Comparison of ENCODE assay signal across 9 mouse cellular contexts in the genomic region with DNA sequence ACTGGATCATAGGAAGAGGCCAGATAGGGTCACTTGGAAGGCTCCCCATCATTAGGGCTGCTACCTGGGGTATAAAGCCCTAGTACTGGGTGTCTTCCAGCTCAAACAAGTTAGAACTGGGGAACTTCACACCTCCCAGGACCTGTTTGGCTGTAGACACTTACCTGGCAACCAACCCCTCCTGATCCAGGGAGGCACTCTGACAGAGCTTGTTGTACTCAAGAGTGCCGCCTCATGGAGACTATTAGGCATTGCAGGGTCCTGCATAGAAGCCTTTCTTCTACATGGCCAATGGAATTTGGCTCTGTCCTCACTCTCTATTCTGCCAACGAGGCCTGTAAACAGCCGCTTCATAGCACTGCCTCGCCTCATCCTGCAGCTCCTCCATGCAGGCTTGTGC. TPM values are rescaled to one million over a fixed set of nuclear protein-coding genes. Genes with fewer than 3 reads are reported as not detected.
A peak's percentile ranks its signal among the peaks of the same experiment; 100 is the strongest.
DNase-seq lines count a peak whose midpoint lies in the region; ATAC-seq and TF ChIP-seq lines count a peak whose summit lies in the region.
"Had no signal": no experiment of that assay in that cellular context is flagged by ENCODE, and none has a peak within 500 bp of the region (broad histone marks: within the 10 kb centered on the region; RNA-seq: fewer than 3 reads in every experiment).

No protein-coding gene starts in this region.

- H3K36me3 ChIP-seq in forebrain, embryonic 10.5 days (replicated peaks): peaks cover 4% of the 10 kb centered on the region; the same call in 1 of the 2 replicates
- no peaks in the 10 kb centered on the region for H3K36me3 ChIP-seq in forebrain, embryonic 11.5 days (ENCODE audit: control insufficient read depth, insufficient read depth, low read length)

- no peaks in the 10 kb centered on the region for H3K9me3 ChIP-seq in forebrain, embryonic 10.5 days
- no peaks in the 10 kb centered on the region for H3K9me3 ChIP-seq in forebrain, embryonic 11.5 days (ENCODE audit: control insufficient read depth, low read length)
- H3K9me3 ChIP-seq: megakaryocyte, embryonic 14.5 days had no signal

- DNase-seq in forebrain, embryonic 10.5 days (ENCODE audit: extremely low spot score, low spot score): peak; percentile 26
- DNase-seq in forebrain, embryonic 11.5 days (ENCODE audit: low spot score): no peak
- peak; percentile 31 to 43 for DNase-seq in right cerebral cortex, adult 2 months (ENCODE audit: low spot score in 2 of 2)
- DNase-seq in right cerebral cortex, postnatal 36 days (ENCODE audit: low spot score in 2 of 2): no peak
- peak; percentile 38 for DNase-seq in induced T-regulatory cell, adult 2 months (ENCODE audit: low read depth)

- H3K4me3 ChIP-seq in forebrain, embryonic 10.5 days: no peak overlapping the region
- no peak overlapping the region for H3K4me3 ChIP-seq in forebrain, embryonic 11.5 days (ENCODE audit: low read depth, low read length)
- H3K4me3 ChIP-seq in cortical plate, adult 2 months (ENCODE audit: insufficient read depth, low read length): no peak overlapping the region
- H3K4me3 ChIP-seq: megakaryocyte, embryonic 14.5 days had no signal

- H3K9ac ChIP-seq in forebrain, embryonic 11.5 days (ENCODE audit: low read length): no peak overlapping the region

- TF ChIP-seq CTCF in cortical plate, adult 2 months (IDR thresholded peaks at IDR 0.05; ENCODE audit: extremely low read depth, insufficient read depth, low read length): peak; percentile 55

- WGBS in forebrain, embryonic 10.5 days: 24% methylated on average over 4 of the region's 4 CpGs
- 26% methylated on average over 4 of the region's 4 CpGs for WGBS in forebrain, embryonic 11.5 days

- no peak for TF ChIP-seq POLR2A in cortical plate, adult 2 months (IDR thresholded peaks at IDR 0.05; ENCODE audit: extremely low read depth, insufficient read depth, low read length)

- no peak overlapping the region for H3K4me2 ChIP-seq in forebrain, embryonic 11.5 days (ENCODE audit: low read depth, low read length, severe bottlenecking)

- H3K27ac ChIP-seq in forebrain, embryonic 10.5 days: no peak overlapping the region
- H3K27ac ChIP-seq in forebrain, embryonic 11.5 days (ENCODE audit: low read depth, low read length): no peak overlapping the region
- no peak overlapping the region for H3K27ac ChIP-seq in cortical plate, adult 2 months (ENCODE audit: insufficient read depth, low read length)

- no peaks in the 10 kb centered on the region for H3K27me3 ChIP-seq in forebrain, embryonic 10.5 days (ENCODE audit: poor library complexity, severe bottlenecking)
- H3K27me3 ChIP-seq in forebrain, embryonic 11.5 days (ENCODE audit: control insufficient read depth, insufficient read depth, low read length): no peaks in the 10 kb centered on the region

- no peak; the same call in 1 of the 2 replicates for ATAC-seq in forebrain, embryonic 11.5 days (replicated peaks; ENCODE audit: low FRiP score)
- ATAC-seq in megakaryocyte-erythroid progenitor cell, adult 5-6 weeks (replicated peaks; ENCODE audit: low FRiP score, low TSS enrichment, poor library complexity, severe bottlenecking): peak; percentile 55; the same call in 1 of the 2 replicates
- ATAC-seq in inflammation-experienced regulatory T-cells, adult 6 months: no peak

- H3K4me1 ChIP-seq in forebrain, embryonic 10.5 days: peaks cover 16% of the 10 kb centered on the region; the same call in 1 of the 2 replicates
- H3K4me1 ChIP-seq in forebrain, embryonic 11.5 days (replicated peaks; ENCODE audit: control insufficient read depth, insufficient read depth, low read length): no peaks in the 10 kb centered on the region
- no peaks in the 10 kb centered on the region for H3K4me1 ChIP-seq in cortical plate, adult 2 months (ENCODE audit: control insufficient read depth, insufficient read depth, low read length)
- H3K4me1 ChIP-seq: megakaryocyte, embryonic 14.5 days had no signal

RNA-seq across cellular contexts. Expression of a gene that starts 17.9 kb away (rescaled TPM):
- 2.1 and 2.2 TPM in 2 replicates for polyA plus RNA-seq in forebrain, embryonic 10.5 days (2016; fragmentation: Nextera tagmentation; extraction: Ambion mirVana)
- polyA plus RNA-seq in forebrain, embryonic 11.5 days (2014; fragmentation: Nextera tagmentation; extraction: Ambion mirVana): 1.1 and 1.7 TPM in 2 replicates
- 0.06 and 0.23 TPM in 2 replicates for polyA plus RNA-seq in cortical plate, adult 2 months (2012; rRNA removed)
- not detected in 2 replicates for total RNA-seq in megakaryocyte-erythroid progenitor cell, adult 5-6 weeks (2014; fragmentation: Nextera tagmentation)
- not detected in 2 replicates for total RNA-seq in megakaryocyte-erythroid progenitor cell, adult 5-6 weeks (2017)
- under 1 TPM in 1 of 3 experiments, not detected in 2; 0.24 TPM for polyA plus RNA-seq in inflammation-experienced regulatory T-cells, adult 6 months (2017; shearing (Covaris generic))

RNA-seq across cellular contexts. Expression of a gene that starts 32.5 kb away (rescaled TPM):
- polyA plus RNA-seq in forebrain, embryonic 10.5 days (2016; fragmentation: Nextera tagmentation; extraction: Ambion mirVana): 14.1 and 14.3 TPM in 2 replicates
- polyA plus RNA-seq in forebrain, embryonic 11.5 days (2014; fragmentation: Nextera tagmentation; extraction: Ambion mirVana): 10.0 and 12.3 TPM in 2 replicates
- 10.1 and 10.3 TPM in 2 replicates for polyA plus RNA-seq in cortical plate, adult 2 months (2012; rRNA removed)
- total RNA-seq in megakaryocyte-erythroid progenitor cell, adult 5-6 weeks (2014; fragmentation: Nextera tagmentation): 1.2 TPM in 1 of 2 replicates, not detected in the other
- 0.34 and 0.85 TPM in 2 replicates for total RNA-seq in megakaryocyte-erythroid progenitor cell, adult 5-6 weeks (2017)
- polyA plus RNA-seq in inflammation-experienced regulatory T-cells, adult 6 months (2017; shearing (Covaris generic)): 1 to 10 TPM in 1 of 3 experiments, not detected in 2; 1.5 TPM

Comparison
In these comparisons a context has a peak if more than half of its experiments do, and no peak if none do; other contexts are left out.
1. DNase-seq: peak in forebrain, embryonic 10.5 days (single experiment), right cerebral cortex, adult 2 months (2 of 2) and induced T-regulatory cell, adult 2 months (single experiment); none in forebrain, embryonic 11.5 days (single experiment) and right cerebral cortex, postnatal 36 days (0 of 2).